Mouse (Mus musculus): ENCODE measurements at regions not wholly inside any gene's neighbourhood (a gene's known extent, or its start where the extent isn't known, plus 50 kb on each side); places are given as distances from the start of the nearest gene placed in this dataset.

DNA sequence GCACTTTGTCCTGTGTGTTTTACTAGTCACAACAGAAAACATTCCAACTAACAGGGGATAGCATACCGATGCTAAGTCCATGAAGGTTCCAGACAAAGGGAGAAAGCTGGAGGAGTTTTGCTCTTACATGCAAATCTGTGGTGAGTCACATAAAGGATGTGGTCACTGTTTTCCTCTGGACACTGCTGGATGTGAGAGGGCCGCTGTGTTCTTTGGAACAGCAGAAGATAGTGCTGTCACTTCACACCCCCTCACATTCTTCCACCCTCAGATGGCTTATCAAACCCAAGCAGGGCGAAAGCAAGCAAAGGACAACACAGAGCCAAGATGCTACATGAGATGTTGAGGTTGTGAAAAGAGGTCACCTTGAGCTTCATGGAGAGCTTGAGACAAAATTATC, 139.8 kb upstream of the Rnd3 start:
- WGBS, result 82% methylated on average over 3 of the region's 3 CpGs
- Histone ChIP-seq H3K4me1 (replicated peaks; ENCODE audit: control insufficient read depth, insufficient read depth, low read length) (no peaks in the 10 kb centered on the region), H3K27me3 (replicated peaks; ENCODE audit: control insufficient read depth, insufficient read depth, low read length) (no peaks in the 10 kb centered on the region), H3K4me3 (ENCODE audit: low read depth, low read length) (no peak overlapping the region), H3K27ac (ENCODE audit: low read depth) (no peak overlapping the region), H3K4me2 (ENCODE audit: low read length) (no peak overlapping the region), H3K36me3 (ENCODE audit: control insufficient read depth, insufficient read depth, low read length) (no peaks in the 10 kb centered on the region), H3K9me3 (ENCODE audit: control insufficient read depth, low read length) (no peaks in the 10 kb centered on the region), H3K9ac (ENCODE audit: low read length) (no peak overlapping the region)
- ATAC-seq (replicated peaks; ENCODE audit: low FRiP score, low TSS enrichment, low read depth) (no peak), DNase-seq (ENCODE audit: low spot score) (no peak)

DNA sequence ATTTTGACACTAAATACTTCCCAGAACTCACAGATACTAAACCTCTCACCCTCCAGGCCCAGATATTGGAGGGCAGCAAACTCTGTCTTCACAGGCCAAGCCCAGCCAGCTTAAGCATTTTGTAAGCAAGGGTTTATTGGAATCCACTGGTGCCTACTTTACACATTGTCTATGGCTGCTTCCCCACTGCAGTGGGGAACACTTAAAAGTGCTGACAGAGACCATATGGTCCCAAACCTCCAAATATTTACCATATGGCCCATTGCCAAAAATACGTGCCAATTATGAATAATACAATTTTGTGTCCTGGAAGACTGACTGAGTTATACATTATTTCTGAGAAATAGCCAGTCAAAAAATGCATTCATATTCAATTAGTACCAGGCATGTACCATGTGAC, 136.7 kb upstream of the Rnd3 start:
- ATAC-seq (replicated peaks; ENCODE audit: low FRiP score, low TSS enrichment, low read depth) (no peak), DNase-seq (ENCODE audit: low spot score) (no peak)
- Histone ChIP-seq H3K9ac (ENCODE audit: low read length) (no peak overlapping the region), H3K9me3 (ENCODE audit: control insufficient read depth, low read length) (no peaks in the 10 kb centered on the region), H3K27ac (ENCODE audit: low read depth) (no peak overlapping the region), H3K36me3 (ENCODE audit: control insufficient read depth, insufficient read depth, low read length) (no peaks in the 10 kb centered on the region), H3K4me2 (ENCODE audit: low read length) (no peak overlapping the region), H3K4me3 (ENCODE audit: low read depth, low read length) (no peak overlapping the region), H3K4me1 (replicated peaks; ENCODE audit: control insufficient read depth, insufficient read depth, low read length) (no peaks in the 10 kb centered on the region), H3K27me3 (replicated peaks; ENCODE audit: control insufficient read depth, insufficient read depth, low read length) (no peaks in the 10 kb centered on the region)
- 35% methylated on average over 1 of the region's 1 CpGs for WGBS

DNA sequence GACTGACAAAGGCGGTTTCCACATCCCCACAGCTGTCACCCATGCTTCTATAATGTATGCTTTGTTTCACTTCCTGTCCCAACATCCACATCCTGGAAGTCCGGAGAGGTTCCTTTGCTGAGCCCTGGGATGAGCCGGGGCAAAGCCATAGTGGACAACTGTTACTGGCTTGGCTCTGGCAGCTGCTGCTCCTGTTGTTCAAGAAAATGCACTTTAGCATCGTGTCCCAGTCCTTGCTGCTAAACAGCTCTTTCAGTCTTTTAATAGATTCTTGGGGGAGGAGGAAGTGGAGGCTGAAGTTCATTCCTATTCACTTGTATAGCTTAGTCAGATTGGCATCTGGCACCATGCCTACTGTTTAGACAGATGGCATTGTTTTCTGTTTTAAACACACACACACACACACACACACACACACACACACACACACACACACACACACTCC, 135.9 kb upstream of the Rnd3 start:
- no peak overlapping the region for H3K4me2 ChIP-seq (ENCODE audit: low read length)
- no peaks in the 10 kb centered on the region for H3K36me3 ChIP-seq (ENCODE audit: control insufficient read depth, insufficient read depth, low read length)
- H3K4me1 ChIP-seq (replicated peaks; ENCODE audit: control insufficient read depth, insufficient read depth, low read length), result no peaks in the 10 kb centered on the region
- no peak for DNase-seq (ENCODE audit: low spot score)
- H3K27me3 ChIP-seq (replicated peaks; ENCODE audit: control insufficient read depth, insufficient read depth, low read length), result no peaks in the 10 kb centered on the region
- 0 out of 2 replicates have a peak overlapping the region, but pooled peaks have one; percentile 6 for H3K27ac ChIP-seq (ENCODE audit: low read depth)
- 41% methylated on average over 4 of the region's 4 CpGs for WGBS
- no peak overlapping the region for H3K4me3 ChIP-seq (ENCODE audit: low read depth, low read length)
- H3K9ac ChIP-seq (ENCODE audit: low read length), result no peak overlapping the region
- H3K9me3 ChIP-seq (ENCODE audit: control insufficient read depth, low read length), result no peaks in the 10 kb centered on the region
- ATAC-seq (replicated peaks; ENCODE audit: low FRiP score, low TSS enrichment, low read depth), result no peak

DNA sequence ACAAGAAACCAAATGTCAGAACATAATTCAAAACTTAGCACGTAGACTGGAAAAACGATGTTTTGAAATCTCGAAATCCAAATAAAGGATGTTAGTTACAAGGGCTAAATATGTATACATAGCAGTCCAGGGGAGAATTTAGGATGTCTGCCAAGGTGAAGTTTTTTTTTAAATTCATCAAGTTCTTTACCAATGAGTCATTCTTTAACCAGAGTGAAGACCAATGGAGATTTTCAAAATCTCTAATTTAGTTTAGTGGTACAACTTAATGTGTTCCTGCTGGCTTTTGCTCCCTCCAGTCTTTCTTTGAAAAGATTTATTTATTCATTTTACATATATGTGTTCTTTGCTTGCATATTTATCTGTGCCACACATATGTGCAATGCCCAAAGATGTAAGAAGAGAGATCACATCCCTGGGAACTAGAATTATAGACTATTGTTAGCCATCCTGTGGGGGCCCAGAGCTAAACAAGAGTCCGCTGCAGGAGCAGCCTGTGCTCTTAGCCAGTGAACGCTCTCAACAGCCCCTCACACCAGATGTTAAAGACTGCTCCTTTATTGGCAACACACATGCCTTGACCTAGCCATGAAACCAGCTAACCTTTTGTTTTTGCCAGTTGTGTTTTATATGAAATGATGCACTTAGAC, 130.6 kb upstream of the Rnd3 start:
- no peak overlapping the region for H3K9ac ChIP-seq (ENCODE audit: low read length)
- DNase-seq (ENCODE audit: low spot score), result no peak
- H3K27me3 ChIP-seq (replicated peaks; ENCODE audit: control insufficient read depth, insufficient read depth, low read length), result no peaks in the 10 kb centered on the region
- H3K36me3 ChIP-seq (ENCODE audit: control insufficient read depth, insufficient read depth, low read length), result no peaks in the 10 kb centered on the region
- no peak for ATAC-seq (replicated peaks; ENCODE audit: low FRiP score, low TSS enrichment, low read depth)
- 53% methylated on average over 5 of the region's 5 CpGs for WGBS
- H3K4me1 ChIP-seq (replicated peaks; ENCODE audit: control insufficient read depth, insufficient read depth, low read length), result 0 out of 2 replicates have a peak, but pooled peaks cover 3% of the 10 kb centered on the region
- H3K9me3 ChIP-seq (ENCODE audit: control insufficient read depth, low read length), result no peaks in the 10 kb centered on the region
- no peak overlapping the region for H3K4me2 ChIP-seq (ENCODE audit: low read length)
- no peak overlapping the region for H3K27ac ChIP-seq (ENCODE audit: low read depth)
- H3K4me3 ChIP-seq (ENCODE audit: low read depth, low read length), result no peak overlapping the region

DNA sequence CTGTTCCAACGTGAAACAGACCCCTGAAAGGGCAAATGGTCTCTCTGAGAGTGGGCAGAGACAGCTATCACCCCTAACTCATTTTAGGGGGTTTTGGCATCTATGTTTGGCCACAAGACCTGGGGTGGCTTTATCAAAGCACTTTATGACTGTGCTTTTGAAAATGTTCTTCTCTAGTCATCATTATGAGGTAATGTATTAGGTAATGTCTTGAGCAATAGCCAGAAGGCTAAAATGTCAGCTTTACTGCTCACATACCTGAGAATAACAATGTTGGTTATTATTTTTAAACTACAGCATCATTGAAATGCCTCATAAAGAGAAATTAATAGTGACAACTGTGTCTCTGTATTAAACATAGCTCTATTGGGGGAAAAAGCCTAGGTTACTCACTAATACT, 129.9 kb upstream of the Rnd3 start:
- Histone ChIP-seq H3K36me3 (ENCODE audit: control insufficient read depth, insufficient read depth, low read length) (no peaks in the 10 kb centered on the region), H3K4me3 (ENCODE audit: low read depth, low read length) (no peak overlapping the region), H3K27me3 (replicated peaks; ENCODE audit: control insufficient read depth, insufficient read depth, low read length) (no peaks in the 10 kb centered on the region), H3K4me2 (ENCODE audit: low read length) (no peak overlapping the region), H3K9me3 (ENCODE audit: control insufficient read depth, low read length) (no peaks in the 10 kb centered on the region), H3K27ac (ENCODE audit: low read depth) (no peak overlapping the region), H3K4me1 (replicated peaks; ENCODE audit: control insufficient read depth, insufficient read depth, low read length) (0 out of 2 replicates have a peak, but pooled peaks cover 3% of the 10 kb centered on the region), H3K9ac (ENCODE audit: low read length) (no peak overlapping the region)
- WGBS, result 28% methylated on average over 1 of the region's 1 CpGs
- DNase-seq (ENCODE audit: low spot score) (no peak), ATAC-seq (replicated peaks; ENCODE audit: low FRiP score, low TSS enrichment, low read depth) (no peak)

DNA sequence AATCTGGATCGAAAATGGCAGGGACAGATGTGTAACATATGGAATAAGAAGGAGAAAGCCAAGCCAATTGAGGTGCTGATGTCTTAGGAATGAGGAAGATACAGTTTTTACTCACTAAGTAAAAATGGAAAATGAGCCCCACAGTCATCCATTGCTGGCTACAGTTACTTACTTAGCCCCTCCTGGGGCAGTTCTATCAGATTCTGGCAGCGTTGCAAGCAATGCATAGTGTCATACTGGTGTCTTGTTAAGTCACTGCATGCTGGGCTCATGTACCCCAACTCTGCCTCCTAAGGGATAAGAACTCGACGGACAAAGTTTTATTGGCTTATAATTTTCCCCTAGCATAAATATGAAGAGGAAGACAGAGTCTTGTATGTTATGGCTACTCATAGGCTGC, 129.4 kb upstream of the Rnd3 start:
- Histone ChIP-seq H3K9ac (ENCODE audit: low read length) (no peak overlapping the region), H3K27ac (ENCODE audit: low read depth) (no peak overlapping the region), H3K27me3 (replicated peaks; ENCODE audit: control insufficient read depth, insufficient read depth, low read length) (no peaks in the 10 kb centered on the region), H3K9me3 (ENCODE audit: control insufficient read depth, low read length) (no peaks in the 10 kb centered on the region), H3K36me3 (ENCODE audit: control insufficient read depth, insufficient read depth, low read length) (no peaks in the 10 kb centered on the region), H3K4me1 (replicated peaks; ENCODE audit: control insufficient read depth, insufficient read depth, low read length) (0 out of 2 replicates have a peak, but pooled peaks cover 3% of the 10 kb centered on the region), H3K4me2 (ENCODE audit: low read length) (no peak overlapping the region), H3K4me3 (ENCODE audit: low read depth, low read length) (no peak overlapping the region)
- DNase-seq (ENCODE audit: low spot score) (no peak), ATAC-seq (replicated peaks; ENCODE audit: low FRiP score, low TSS enrichment, low read depth) (no peak)
- WGBS, result 70% methylated on average over 4 of the region's 4 CpGs

DNA sequence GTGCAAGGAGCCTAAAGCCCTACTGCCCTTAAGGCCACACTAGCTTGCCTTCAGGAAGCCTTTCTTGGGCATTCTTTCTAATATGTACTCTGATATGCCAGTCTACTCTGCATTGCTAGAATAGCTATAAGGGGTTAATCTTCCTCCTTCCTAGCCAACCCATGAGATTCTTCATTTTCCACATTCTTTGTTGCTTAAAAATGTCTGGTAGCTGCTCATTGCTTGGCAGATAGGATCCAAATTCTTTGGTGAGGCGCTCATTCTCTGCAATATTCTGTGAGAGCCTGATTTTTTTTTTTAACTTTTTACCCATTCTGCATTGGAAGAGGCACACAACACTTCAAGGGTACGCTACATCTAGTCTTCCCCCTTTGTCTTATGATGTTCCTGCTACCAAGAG, 127.7 kb upstream of the Rnd3 start:
- WGBS, result 63% methylated on average over 2 of the region's 2 CpGs
- no peak overlapping the region for H3K27ac ChIP-seq (ENCODE audit: low read depth)
- H3K9ac ChIP-seq (ENCODE audit: low read length), result no peak overlapping the region
- H3K4me3 ChIP-seq (ENCODE audit: low read depth, low read length), result no peak overlapping the region
- no peak overlapping the region for H3K4me2 ChIP-seq (ENCODE audit: low read length)
- H3K27me3 ChIP-seq (replicated peaks; ENCODE audit: control insufficient read depth, insufficient read depth, low read length), result no peaks in the 10 kb centered on the region
- no peak for ATAC-seq (replicated peaks; ENCODE audit: low FRiP score, low TSS enrichment, low read depth)
- 0 out of 2 replicates have a peak, but pooled peaks cover 3% of the 10 kb centered on the region for H3K4me1 ChIP-seq (replicated peaks; ENCODE audit: control insufficient read depth, insufficient read depth, low read length)
- no peaks in the 10 kb centered on the region for H3K36me3 ChIP-seq (ENCODE audit: control insufficient read depth, insufficient read depth, low read length)
- DNase-seq (ENCODE audit: low spot score), result no peak
- no peaks in the 10 kb centered on the region for H3K9me3 ChIP-seq (ENCODE audit: control insufficient read depth, low read length)

DNA sequence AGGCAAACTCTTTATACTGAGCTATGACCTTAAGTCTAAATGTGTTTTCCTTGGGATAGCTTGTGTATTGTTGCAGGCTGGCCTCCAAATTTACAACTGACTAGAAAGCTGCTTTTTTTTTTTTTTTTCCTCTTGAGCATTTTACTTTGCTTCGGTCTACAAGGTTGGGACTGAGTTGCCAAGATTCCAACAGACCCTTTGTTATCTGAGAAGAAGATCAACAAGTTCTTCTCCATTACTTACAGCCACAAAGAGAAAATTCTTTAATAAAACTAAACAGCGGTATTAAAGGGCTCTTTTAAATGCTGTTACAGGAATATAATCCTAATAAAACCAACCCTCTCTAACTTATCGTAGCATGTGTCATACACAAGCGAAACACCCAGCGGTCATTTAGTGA, 124.4 kb upstream of the Rnd3 start:
- H3K27me3 ChIP-seq (replicated peaks; ENCODE audit: control insufficient read depth, insufficient read depth, low read length), result no peaks in the 10 kb centered on the region
- ATAC-seq (replicated peaks; ENCODE audit: low FRiP score, low TSS enrichment, low read depth), result no peak
- no peaks in the 10 kb centered on the region for H3K36me3 ChIP-seq (ENCODE audit: control insufficient read depth, insufficient read depth, low read length)
- H3K4me2 ChIP-seq (ENCODE audit: low read length), result no peak overlapping the region
- no peak overlapping the region for H3K9ac ChIP-seq (ENCODE audit: low read length)
- H3K9me3 ChIP-seq (ENCODE audit: control insufficient read depth, low read length), result no peaks in the 10 kb centered on the region
- DNase-seq (ENCODE audit: low spot score), result no peak
- H3K4me3 ChIP-seq (ENCODE audit: low read depth, low read length), result no peak overlapping the region
- H3K4me1 ChIP-seq (replicated peaks; ENCODE audit: control insufficient read depth, insufficient read depth, low read length), result no peaks in the 10 kb centered on the region
- no peak overlapping the region for H3K27ac ChIP-seq (ENCODE audit: low read depth)
- 62% methylated on average over 5 of the region's 5 CpGs for WGBS

DNA sequence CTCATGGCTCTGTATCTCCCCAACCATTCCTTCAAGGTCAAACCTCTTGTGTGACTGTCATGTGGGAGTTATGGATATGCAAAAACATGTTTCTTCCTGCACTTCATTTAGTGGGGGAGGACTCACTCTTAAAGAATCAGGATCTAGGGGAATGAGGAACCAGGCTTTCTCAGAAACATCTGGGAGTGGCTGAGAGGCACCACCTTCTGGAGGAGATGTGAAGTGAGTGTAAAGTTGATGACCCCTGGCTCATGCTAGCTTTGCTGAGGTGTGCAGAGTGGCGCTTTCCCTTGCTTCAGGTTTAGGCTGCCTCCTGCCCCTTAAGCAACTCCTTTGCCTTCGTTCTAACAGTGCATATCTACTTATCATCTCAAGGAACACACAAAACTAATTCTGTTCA, 119.6 kb upstream of the Rnd3 start:
- H3K4me3 ChIP-seq (ENCODE audit: low read depth, low read length), result no peak overlapping the region
- H3K36me3 ChIP-seq (ENCODE audit: control insufficient read depth, insufficient read depth, low read length), result no peaks in the 10 kb centered on the region
- no peak for ATAC-seq (replicated peaks; ENCODE audit: low FRiP score, low TSS enrichment, low read depth)
- H3K4me1 ChIP-seq (replicated peaks; ENCODE audit: control insufficient read depth, insufficient read depth, low read length), result no peaks in the 10 kb centered on the region
- H3K27me3 ChIP-seq (replicated peaks; ENCODE audit: control insufficient read depth, insufficient read depth, low read length), result no peaks in the 10 kb centered on the region
- H3K9ac ChIP-seq (ENCODE audit: low read length), result no peak overlapping the region
- H3K9me3 ChIP-seq (ENCODE audit: control insufficient read depth, low read length), result no peaks in the 10 kb centered on the region
- no peak for DNase-seq (ENCODE audit: low spot score)
- H3K27ac ChIP-seq (ENCODE audit: low read depth), result no peak overlapping the region
- WGBS, result 70% methylated on average over 2 of the region's 2 CpGs
- H3K4me2 ChIP-seq (ENCODE audit: low read length), result no peak overlapping the region

Data from intestine, embryonic 14.5 days (tissue).